Mouse (Mus musculus) kidney, adult 2 months (tissue): Measurements from ENCODE around the gene Slc18a3.

Experiments
- CTCF ChIP-seq: fragments of 200-500 bp; conservative IDR thresholded peaks from 2 replicates; pipeline ENCODE4 v1.5.1; 2011; ENCODE audit warnings: low read depth, mild to moderate bottlenecking, control low read depth, low read length, moderate library complexity, mixed read lengths; ENCODE audit not compliant: insufficient read depth, insufficient read length
- POLR2A ChIP-seq: fragments of 200-500 bp; IDR thresholded peaks from one replicate; pipeline ENCODE4 v1.6.1; 2011; ENCODE audit warnings: low read depth, low read length, control low read depth

DNA sequence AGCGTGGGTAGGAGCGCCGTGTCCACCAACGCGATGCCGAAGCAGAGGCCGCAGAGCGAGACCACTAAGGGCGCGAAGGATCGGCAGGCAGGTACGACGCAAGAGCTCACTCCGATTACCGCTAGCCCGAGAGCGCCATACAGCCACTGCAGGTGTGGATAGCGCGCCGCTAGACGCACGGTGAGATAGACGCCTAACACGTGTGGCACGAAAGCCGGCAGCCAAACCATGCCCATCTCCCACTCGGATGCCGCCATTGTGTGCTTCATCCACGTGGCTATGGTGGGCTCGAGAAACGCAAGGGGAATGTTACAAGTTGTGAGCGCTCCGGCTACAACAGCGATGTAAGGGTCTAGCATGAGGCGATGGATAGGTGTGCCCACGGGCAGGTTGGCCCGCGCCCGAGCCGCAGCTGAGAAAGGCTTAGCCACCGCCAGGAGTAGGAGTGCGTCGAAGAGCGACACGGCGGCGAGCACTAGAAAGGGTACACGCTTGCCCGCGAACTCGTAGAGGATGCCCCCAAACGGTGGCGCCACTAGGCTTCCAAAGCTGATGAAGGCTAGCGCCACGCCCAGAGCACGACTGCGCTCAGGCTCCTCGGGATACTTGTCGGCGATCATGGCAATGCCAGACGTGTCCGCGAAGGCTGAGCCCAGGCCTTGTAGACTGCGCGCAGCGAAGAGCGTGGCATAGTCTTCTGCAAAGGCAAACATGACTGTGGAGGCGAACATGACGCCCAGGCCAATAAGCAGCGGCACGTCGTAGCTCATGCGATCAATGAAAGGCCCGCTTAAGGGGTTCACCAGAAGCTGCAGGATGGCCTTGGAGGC, 1.2 kb downstream of the Slc18a3 start:
- no peak for TF ChIP-seq POLR2A
- TF ChIP-seq CTCF = no peak
